Mouse (Mus musculus) G1E-ER4 (cell line): Measurements from ENCODE around the gene Rps12. TPM values are rescaled to one million over a fixed set of nuclear protein-coding genes. Genes with fewer than 3 reads are reported as not detected.

ENCODE experiments used
- GATA1 ChIP-seq: IDR thresholded peaks from one replicate; pipeline ENCODE4 v1.8.0; 2012; ENCODE audit warnings: low read length, inconsistent platforms
- polyA plus RNA-seq: library from polyadenylated mRNA; stranded (reverse); fragments of >175 nt; gene quantifications from 2 replicates; pipeline ENCODE4 v1.2.3, GENCODE M21; 2012

Rps12 gene
- 671 and 1,310 TPM in 2 replicates for polyA plus RNA-seq

- no peak for TF ChIP-seq GATA1
Observed at GRCm38 (mm10) chr10:23787062-23787821, at the start of gene Rps12. Gene Rps12, minus strand, starts transcription at chr10:23787275.

GRCm38 (mm10) chr10:23836003-23836964, 49.2 kb upstream of the Rps12 start:
- TF ChIP-seq GATA1, result no peak

- no peak for TF ChIP-seq GATA1
Observed at GRCm38 (mm10) chr10:23826516-23826915, 39.4 kb upstream of the Rps12 start.

GRCm38 (mm10) chr10:23816241-23816640, 29.2 kb upstream of the Rps12 start:
- TF ChIP-seq GATA1, result no peak

DNA sequence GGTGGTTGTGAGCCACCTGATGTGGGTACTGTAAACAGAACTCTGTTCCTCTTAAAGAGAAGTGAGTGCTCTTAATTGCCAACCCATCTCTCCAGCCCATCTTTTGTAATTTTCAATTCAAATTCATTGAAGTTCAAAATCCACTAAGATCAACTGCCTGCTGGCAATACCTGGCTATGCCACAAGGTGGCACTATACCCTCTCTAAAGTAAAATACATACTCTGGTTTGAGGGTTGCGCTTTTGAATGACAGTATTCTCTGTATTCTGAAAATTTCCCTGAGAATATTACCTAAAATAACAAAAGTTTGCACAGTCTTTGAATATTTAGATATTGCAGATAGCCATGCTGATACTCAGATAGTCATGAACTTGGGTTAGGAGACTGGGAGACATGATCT, 28.1 kb upstream of the Rps12 start:
- no peak for TF ChIP-seq GATA1

- no peak for TF ChIP-seq GATA1
Observed at GRCm38 (mm10) chr10:23812852-23813766, 26.0 kb upstream of the Rps12 start.

DNA sequence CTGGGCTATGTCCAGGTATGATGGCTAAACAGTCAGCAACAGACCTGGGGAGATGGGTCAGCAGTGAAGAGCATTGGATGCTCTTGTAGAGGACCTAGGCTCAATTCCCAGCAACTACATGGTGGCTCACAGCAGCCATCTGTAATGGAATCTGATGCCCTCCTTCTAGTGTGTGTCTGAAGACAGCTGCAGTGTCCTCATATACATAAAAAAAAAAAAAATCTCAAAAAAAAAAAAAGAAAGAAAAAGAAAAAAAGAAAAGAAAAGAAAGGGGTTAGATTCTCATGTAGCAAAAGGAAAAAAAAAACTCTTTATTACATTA, 25.3 kb upstream of the Rps12 start:
- no peak for TF ChIP-seq GATA1

GRCm38 (mm10) chr10:23811635-23812437, 24.8 kb upstream of the Rps12 start:
- no peak for TF ChIP-seq GATA1

DNA sequence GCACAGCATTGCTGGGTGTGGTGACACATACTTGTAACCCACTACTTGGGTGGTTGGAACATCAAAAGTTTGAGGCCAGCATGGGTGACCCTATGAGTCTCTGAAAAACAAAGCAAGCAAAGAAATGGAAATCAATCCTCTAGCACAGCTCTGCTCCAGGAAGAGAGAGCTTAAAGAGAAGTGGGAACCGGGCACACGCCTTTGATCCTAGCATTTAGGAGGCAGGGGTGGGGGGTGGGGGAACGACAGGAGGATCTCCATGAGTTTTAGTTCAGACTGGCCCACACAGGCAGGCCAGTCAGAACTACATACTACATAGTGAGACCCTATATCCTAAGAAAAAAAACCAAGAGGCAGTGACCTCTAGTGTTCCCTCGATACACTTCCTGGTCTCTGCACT, 19.1 kb upstream of the Rps12 start:
- no peak for TF ChIP-seq GATA1

GRCm38 (mm10) chr10:23804665-23805064, 17.6 kb upstream of the Rps12 start:
- TF ChIP-seq GATA1, result no peak

- TF ChIP-seq GATA1, result no peak
Observed at GRCm38 (mm10) chr10:23802911-23803310, 15.8 kb upstream of the Rps12 start.

DNA sequence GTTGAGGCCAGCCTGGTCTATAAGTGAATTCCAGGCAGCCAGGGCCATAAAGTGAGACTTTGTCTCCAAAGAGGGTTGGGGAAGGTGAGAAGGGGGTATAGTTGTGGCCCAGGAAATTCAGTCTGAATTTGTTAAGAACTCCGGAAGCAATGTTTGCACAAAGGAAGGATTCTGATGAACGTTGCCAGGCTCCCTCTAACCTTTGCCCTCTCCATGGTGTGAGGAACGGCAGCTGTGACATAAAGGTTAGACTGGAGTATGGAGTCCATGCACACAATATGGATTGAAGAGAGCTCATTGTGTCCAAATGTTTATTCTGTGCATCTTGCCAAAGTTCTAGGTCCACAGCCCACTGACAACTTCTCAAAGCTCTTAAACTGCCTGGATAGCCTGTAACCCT, 12.9 kb upstream of the Rps12 start:
- TF ChIP-seq GATA1, result no peak

GRCm38 (mm10) chr10:23798142-23798541, 11.1 kb upstream of the Rps12 start:
- no peak for TF ChIP-seq GATA1

DNA sequence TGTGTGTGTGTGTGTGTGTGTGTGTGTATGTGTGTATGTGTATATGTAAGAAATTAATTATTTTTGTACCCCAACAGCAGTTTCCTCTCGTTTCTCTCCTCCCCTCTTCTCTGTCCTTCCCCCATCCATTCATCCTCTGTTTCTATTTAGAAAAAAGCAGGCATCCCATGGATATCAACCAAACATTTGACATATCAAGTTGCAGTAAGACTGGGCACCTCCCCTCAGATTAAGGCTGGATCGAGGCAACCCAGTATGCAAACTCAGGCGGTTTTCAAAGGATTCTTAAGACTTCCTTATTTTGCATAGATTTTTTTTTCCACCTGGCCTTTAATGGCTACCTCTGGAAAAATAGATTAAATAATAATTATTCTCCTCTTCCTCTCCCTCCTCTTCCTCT, 10.5 kb upstream of the Rps12 start:
- no peak for TF ChIP-seq GATA1
